Mouse (Mus musculus) forebrain, embryonic 13.5 days (tissue): Measurements from ENCODE around the gene Hnrnpl. TPM values are rescaled to one million over a fixed set of nuclear protein-coding genes. Genes with fewer than 3 reads are reported as not detected.

Experiments used
- ATAC-seq: fragments of 200-750 bp; cut with Nextera tagmentation; 2 replicates; pipeline ENCODE4 v1.8.0; 2017
- H3K27ac ChIP-seq: fragments of 300-500 bp; sonication (generic); 2 replicates; pipeline ENCODE4 v1.5.1; 2015; ENCODE audit warnings: inconsistent platforms, mild to moderate bottlenecking, moderate library complexity
- H3K27me3 ChIP-seq: fragments of 300-500 bp; sonication (generic); 2 replicates; pipeline ENCODE4 v1.6.1; 2015; ENCODE audit warnings: mild to moderate bottlenecking, inconsistent platforms
- H3K36me3 ChIP-seq: fragments of 300-500 bp; sonication (generic); 2 replicates; pipeline ENCODE4 v1.6.1; 2015; ENCODE audit warnings: mild to moderate bottlenecking, inconsistent platforms; ENCODE audit not compliant: poor library complexity, severe bottlenecking
- H3K4me1 ChIP-seq: fragments of 300-500 bp; sonication (generic); 2 replicates; pipeline ENCODE4 v1.6.1; 2015; ENCODE audit warnings: inconsistent platforms
- H3K4me2 ChIP-seq: fragments of 300-500 bp; sonication (generic); 2 replicates; pipeline ENCODE4 v1.6.1; 2015; ENCODE audit warnings: inconsistent platforms, mild to moderate bottlenecking, moderate library complexity
- H3K4me3 ChIP-seq: fragments of 300-500 bp; sonication (generic); 2 replicates; pipeline ENCODE4 v1.5.1; 2015; ENCODE audit warnings: mild to moderate bottlenecking, inconsistent platforms
- H3K9ac ChIP-seq: fragments of 300-500 bp; sonication (generic); 2 replicates; pipeline ENCODE4 v1.6.1; 2015; ENCODE audit warnings: mild to moderate bottlenecking, inconsistent platforms
- H3K9me3 ChIP-seq: fragments of 300-500 bp; sonication (generic); replicated peaks from 2 replicates; pipeline ENCODE4 v1.6.1; 2016; ENCODE audit warnings: inconsistent platforms
- WGBS: fragments of 180-500 bp; shearing (Covaris S2); methylation state at CpG from one replicate; pipeline ENCODE4 v1.1.7; 2015; 5-methylcytosine and 5-hydroxymethylcytosine counted together
- polyA plus RNA-seq: library from polyadenylated mRNA; unstranded; fragments of >200 nt; fragmentation: Nextera tagmentation; extraction: Ambion mirVana; gene quantifications from 2 replicates; pipeline ENCODE4 v1.2.1, GENCODE M21; 2015

Gene Hnrnpl
- polyA plus RNA-seq, 1 experiment from 2014 or later: 282 TPM

DNA sequence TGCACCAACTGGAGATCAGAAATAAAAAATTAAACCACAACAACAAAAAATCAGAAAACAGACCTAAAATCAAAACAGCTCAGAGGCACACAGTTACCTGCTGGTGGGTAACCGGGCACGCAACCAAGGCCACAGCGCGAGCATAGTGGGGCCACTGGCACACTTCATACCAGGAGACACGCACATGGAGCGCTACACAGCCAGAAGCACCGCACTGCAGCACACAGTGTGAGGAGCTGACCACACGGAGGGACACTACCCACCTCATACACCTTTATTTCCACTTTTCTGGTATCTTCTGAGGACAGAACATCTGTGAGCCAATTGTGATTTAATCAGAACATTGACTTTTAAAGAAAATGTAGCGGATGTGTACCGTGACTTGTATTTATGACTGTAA, 8.6 kb downstream of the Hnrnpl start:
- ATAC-seq: no peak
- peaks cover 96% of the 10 kb centered on the region for H3K36me3 ChIP-seq
- WGBS: 94% methylated on average over 10 of the region's 10 CpGs
- H3K4me3 ChIP-seq: no peak overlapping the region
- peak overlapping the region; percentile 16 for H3K4me2 ChIP-seq
- peaks cover 72% of the 10 kb centered on the region for H3K4me1 ChIP-seq
- H3K9ac ChIP-seq: 0 out of 2 replicates have a peak overlapping the region, but pooled peaks have one; percentile 26
- H3K9me3 ChIP-seq: no peaks in the 10 kb centered on the region
- no peaks in the 10 kb centered on the region for H3K27me3 ChIP-seq
- no peak overlapping the region for H3K27ac ChIP-seq

DNA sequence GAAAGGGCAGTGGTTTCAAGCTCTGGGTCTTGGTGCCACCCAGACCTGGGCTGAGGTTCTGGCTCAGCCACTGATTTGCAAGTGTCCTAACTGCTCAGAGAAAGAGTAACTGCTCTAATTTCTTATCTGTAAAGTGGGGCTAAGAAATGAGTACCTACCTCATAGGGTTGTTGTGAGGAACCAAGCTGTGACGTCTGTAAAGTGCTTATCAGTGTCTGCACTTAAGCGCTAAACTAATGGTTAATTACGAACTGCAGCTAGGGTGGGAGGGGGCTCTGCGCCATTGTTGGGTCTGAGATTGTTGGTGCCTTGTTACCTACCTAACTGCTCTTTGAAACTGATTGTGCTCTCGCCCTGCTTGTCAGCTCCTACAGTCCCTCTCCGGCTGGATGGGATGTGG, 9.2 kb downstream of the Hnrnpl start:
- peak overlapping the region; percentile 26; the same call in 1 of the 2 replicates for H3K9ac ChIP-seq
- ATAC-seq: no peak
- 0 out of 2 replicates have a peak overlapping the region, but pooled peaks have one; percentile 16 for H3K4me2 ChIP-seq

DNA sequence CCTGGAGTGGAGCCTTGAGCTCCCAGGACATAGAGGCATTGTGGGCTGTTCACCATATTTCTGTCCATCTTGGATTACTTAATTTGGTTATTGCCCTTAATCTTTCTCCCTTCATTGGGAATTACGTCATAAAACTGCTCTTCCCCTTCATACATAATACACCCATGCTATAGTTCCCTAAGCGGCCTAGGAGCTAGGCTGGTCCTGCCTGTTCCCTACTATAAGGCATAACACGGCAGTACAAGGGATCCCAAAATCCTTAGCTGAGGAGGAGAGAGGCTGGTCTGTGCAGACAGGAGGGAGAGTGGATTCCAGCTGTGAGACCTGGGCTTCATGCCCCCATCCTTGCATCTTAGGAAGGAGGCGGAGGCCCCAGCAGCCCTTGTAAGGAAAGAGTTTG, 9.6 kb downstream of the Hnrnpl start:
- H3K4me3 ChIP-seq: no peak overlapping the region
- no peaks in the 10 kb centered on the region for H3K9me3 ChIP-seq
- no peak for ATAC-seq
- no peak overlapping the region for H3K27ac ChIP-seq
- H3K36me3 ChIP-seq: peaks cover 99% of the 10 kb centered on the region
- WGBS: 78% methylated on average over 4 of the region's 4 CpGs
- no peak overlapping the region for H3K4me2 ChIP-seq
- H3K4me1 ChIP-seq: peaks cover 62% of the 10 kb centered on the region
- H3K27me3 ChIP-seq: no peaks in the 10 kb centered on the region
- H3K9ac ChIP-seq: no peak overlapping the region

More for the DNA sequence above, 9.2 kb downstream of the Hnrnpl start:
- no peaks in the 10 kb centered on the region for H3K27me3 ChIP-seq
- H3K9me3 ChIP-seq: no peaks in the 10 kb centered on the region
- H3K36me3 ChIP-seq: peaks cover 99% of the 10 kb centered on the region
- 56% methylated on average over 6 of the region's 6 CpGs for WGBS
- peaks cover 66% of the 10 kb centered on the region for H3K4me1 ChIP-seq
- no peak overlapping the region for H3K27ac ChIP-seq
- no peak overlapping the region for H3K4me3 ChIP-seq

DNA sequence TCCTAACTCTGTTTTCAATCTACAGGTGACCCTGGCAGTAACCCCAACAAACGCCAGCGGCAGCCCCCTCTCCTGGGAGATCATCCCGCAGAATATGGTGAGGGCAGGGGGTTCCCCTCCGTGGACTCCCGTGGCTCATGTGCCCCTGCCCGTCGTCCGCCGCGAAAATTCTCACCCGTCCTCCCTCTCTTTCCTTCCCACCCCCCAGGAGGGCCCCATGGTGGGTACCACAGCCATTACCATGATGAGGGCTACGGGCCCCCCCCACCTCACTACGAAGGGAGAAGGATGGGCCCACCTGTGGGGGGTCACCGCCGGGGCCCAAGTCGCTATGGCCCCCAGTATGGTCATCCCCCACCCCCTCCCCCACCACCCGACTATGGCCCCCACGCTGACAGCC, 10.1 kb downstream of the Hnrnpl start:
- Histone ChIP-seq H3K9me3 (no peaks in the 10 kb centered on the region), H3K9ac (no peak overlapping the region), H3K4me2 (no peak overlapping the region), H3K27me3 (no peaks in the 10 kb centered on the region), H3K4me3 (no peak overlapping the region), H3K4me1 (peaks cover 57% of the 10 kb centered on the region), H3K27ac (no peak overlapping the region), H3K36me3 (peaks cover 98% of the 10 kb centered on the region)
- 84% methylated on average over 18 of the region's 18 CpGs for WGBS
- ATAC-seq: no peak

DNA sequence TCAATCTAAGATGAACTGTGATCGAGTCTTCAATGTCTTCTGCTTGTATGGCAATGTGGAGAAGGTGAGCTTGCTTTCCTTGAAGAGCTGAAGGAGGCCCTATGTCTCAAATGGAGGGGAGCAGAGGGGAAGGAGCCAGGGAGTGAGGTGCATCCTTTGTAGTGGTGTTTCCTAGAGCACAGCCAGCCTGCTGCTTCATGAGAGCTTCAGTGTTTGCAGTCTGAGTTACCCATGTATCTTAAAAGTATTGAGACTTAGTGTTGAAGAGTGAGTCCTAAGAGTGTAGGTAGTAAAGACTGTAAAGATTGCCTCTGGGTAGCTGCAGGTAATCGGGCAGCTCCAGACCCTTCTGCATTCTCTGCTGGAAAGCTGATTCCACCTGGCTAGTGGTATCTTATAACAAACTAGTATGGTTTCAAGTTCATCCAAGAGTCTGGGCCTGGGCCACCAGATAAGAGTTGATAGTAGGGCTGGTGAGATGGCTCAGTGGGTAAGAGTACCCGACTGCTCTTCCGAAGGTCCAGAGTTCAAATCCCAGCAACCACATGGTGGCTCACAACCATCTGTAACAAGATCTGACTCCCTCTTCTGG, 10.6 kb downstream of the Hnrnpl start:
- no peak overlapping the region for H3K4me2 ChIP-seq
- WGBS: 93% methylated on average over 4 of the region's 4 CpGs
- H3K9ac ChIP-seq: no peak overlapping the region
- H3K4me1 ChIP-seq: peaks cover 52% of the 10 kb centered on the region
- no peak overlapping the region for H3K4me3 ChIP-seq
- no peak overlapping the region for H3K27ac ChIP-seq
- H3K36me3 ChIP-seq: peaks cover 92% of the 10 kb centered on the region
- H3K9me3 ChIP-seq: no peaks in the 10 kb centered on the region
- H3K27me3 ChIP-seq: no peaks in the 10 kb centered on the region
- ATAC-seq: no peak

DNA sequence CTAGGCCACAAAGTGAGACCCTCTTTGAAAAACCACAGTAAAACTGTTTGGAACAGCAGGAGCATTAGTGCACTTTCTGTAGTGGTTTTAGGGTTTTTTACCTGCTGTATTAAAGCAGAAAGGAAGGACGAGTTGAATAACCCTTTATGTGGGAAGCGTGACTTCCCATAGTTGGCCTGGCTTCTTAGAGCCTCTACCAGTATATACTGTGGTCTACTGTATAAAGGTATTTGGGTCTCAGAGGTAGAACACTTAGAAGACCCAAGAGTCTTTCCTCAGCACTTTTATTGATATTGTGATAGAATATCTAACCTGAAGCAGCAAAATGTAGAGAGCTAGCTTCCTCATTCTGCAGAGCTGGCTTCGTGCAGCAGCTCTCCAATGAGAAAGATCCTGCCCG, 11.2 kb downstream of the Hnrnpl start:
- WGBS: 79% methylated on average over 4 of the region's 4 CpGs
- H3K4me1 ChIP-seq: peaks cover 48% of the 10 kb centered on the region
- 0 out of 2 replicates have a peak overlapping the region, but pooled peaks have one; percentile 48 for H3K27ac ChIP-seq
- no peaks in the 10 kb centered on the region for H3K27me3 ChIP-seq
- H3K4me2 ChIP-seq: no peak overlapping the region
- H3K36me3 ChIP-seq: peaks cover 86% of the 10 kb centered on the region
- 0 out of 2 replicates have a peak overlapping the region, but pooled peaks have one; percentile 2 for H3K9ac ChIP-seq
- no peak for ATAC-seq
- no peak overlapping the region for H3K4me3 ChIP-seq
- H3K9me3 ChIP-seq: no peaks in the 10 kb centered on the region

DNA sequence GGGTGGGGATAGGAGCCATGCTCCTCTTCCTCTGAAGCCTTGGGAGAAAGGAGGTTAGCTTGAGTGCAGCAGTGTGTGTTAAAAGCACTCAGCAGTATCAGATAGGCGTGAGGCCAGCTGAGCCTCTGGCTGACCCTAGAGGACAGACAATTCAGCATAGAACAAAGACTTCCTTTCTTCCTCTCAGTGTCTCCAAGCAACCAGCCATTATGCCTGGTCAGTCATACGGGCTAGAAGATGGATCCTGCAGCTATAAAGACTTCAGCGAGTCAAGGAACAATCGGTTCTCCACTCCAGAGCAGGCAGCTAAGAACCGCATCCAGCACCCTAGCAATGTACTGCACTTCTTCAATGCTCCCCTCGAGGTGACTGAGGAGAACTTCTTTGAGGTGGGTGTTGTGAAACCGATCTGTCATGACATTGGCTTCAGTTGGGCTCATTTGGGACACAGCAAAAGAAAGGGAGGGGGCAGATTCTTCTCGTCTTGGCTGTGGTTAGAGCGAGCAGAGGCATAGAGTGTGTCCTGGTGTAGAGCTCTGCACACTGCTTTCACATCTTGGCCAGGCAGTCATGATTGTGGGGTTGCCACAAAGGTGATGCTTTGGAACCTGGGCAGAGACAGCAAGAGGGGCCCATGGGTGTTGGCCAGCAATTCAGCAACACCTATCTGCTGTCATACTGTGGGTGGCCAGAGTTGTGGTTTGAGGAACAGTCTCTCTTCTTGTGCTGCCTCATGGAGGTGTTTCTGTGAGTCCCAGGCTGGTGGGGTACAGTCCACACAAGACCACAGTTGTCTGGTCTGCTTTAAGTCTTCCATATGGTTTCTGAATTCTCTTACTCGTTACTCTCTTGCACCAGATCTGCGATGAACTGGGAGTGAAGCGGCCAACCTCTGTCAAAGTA, 12.3 kb downstream of the Hnrnpl start:
- no peaks in the 10 kb centered on the region for H3K9me3 ChIP-seq
- no peak overlapping the region for H3K4me2 ChIP-seq
- ATAC-seq: no peak
- WGBS: 48% methylated on average over 12 of the region's 12 CpGs
- H3K4me3 ChIP-seq: no peak overlapping the region
- peaks cover 76% of the 10 kb centered on the region for H3K36me3 ChIP-seq
- 0 out of 2 replicates have a peak overlapping the region, but pooled peaks have one; percentile 16 for H3K9ac ChIP-seq
- no peaks in the 10 kb centered on the region for H3K27me3 ChIP-seq
- H3K27ac ChIP-seq: peak overlapping the region; percentile 48
- H3K4me1 ChIP-seq: peaks cover 45% of the 10 kb centered on the region

DNA sequence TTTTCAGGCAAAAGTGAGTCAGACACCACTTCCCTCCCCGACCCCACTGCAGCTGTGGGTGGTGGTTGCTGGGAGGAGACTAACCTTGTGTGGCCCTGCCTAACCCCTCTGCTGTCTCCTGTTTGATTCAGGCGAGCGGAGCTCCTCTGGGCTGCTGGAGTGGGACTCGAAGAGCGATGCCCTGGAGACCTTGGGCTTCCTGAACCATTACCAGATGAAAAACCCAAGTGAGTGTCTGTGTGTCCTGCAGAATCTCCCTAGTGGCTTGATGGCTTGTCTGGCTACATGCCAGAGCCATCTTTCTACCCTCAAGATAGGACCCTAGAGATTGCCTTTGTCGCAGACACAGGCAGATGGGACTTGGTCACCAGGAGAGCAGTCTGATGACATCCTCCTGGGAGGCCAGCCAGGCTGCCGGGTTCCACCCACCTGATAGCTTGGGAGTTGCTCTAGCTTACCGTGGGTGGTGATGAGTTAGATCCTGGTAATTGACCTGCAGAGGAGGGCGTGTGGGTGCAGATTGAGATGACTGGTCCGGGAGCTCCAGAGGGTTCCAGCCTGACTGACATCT, 13.0 kb downstream of the Hnrnpl start:
- ATAC-seq: no peak
- H3K4me3 ChIP-seq: no peak overlapping the region
- no peaks in the 10 kb centered on the region for H3K27me3 ChIP-seq
- peaks cover 68% of the 10 kb centered on the region for H3K36me3 ChIP-seq
- peaks cover 43% of the 10 kb centered on the region for H3K4me1 ChIP-seq
- no peaks in the 10 kb centered on the region for H3K9me3 ChIP-seq
- 80% methylated on average over 10 of the region's 10 CpGs for WGBS
- peak overlapping the region; percentile 48; the same call in 1 of the 2 replicates for H3K27ac ChIP-seq
- H3K4me2 ChIP-seq: no peak overlapping the region
- no peak overlapping the region for H3K9ac ChIP-seq

DNA sequence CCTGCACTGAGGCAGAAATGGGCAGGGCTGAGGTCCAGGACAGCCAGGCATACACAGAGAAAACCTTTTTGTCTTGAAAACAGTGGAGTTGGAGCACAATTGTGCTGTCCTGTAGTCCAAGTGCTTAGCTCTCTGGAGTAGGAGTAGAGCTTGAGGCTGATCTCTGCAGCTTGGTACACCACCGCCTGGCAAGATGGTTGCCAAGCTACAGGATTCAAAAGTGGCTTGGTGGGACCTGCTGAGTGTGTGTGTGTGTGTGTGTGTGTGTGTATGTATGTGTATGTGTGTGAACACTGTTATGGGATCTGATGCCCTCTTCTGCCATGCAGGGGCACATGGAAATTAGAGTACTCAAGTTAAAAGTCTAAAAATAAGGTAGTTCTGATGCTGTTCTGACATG, 14.2 kb downstream of the Hnrnpl start:
- no peak for ATAC-seq
- peaks cover 32% of the 10 kb centered on the region for H3K4me1 ChIP-seq
- H3K9ac ChIP-seq: no peak overlapping the region
- no peaks in the 10 kb centered on the region for H3K27me3 ChIP-seq
- no peaks in the 10 kb centered on the region for H3K9me3 ChIP-seq
- WGBS: 58% methylated on average over 1 of the region's 1 CpGs
- no peak overlapping the region for H3K27ac ChIP-seq
- peaks cover 56% of the 10 kb centered on the region for H3K36me3 ChIP-seq
- no peak overlapping the region for H3K4me2 ChIP-seq
- H3K4me3 ChIP-seq: no peak overlapping the region

DNA sequence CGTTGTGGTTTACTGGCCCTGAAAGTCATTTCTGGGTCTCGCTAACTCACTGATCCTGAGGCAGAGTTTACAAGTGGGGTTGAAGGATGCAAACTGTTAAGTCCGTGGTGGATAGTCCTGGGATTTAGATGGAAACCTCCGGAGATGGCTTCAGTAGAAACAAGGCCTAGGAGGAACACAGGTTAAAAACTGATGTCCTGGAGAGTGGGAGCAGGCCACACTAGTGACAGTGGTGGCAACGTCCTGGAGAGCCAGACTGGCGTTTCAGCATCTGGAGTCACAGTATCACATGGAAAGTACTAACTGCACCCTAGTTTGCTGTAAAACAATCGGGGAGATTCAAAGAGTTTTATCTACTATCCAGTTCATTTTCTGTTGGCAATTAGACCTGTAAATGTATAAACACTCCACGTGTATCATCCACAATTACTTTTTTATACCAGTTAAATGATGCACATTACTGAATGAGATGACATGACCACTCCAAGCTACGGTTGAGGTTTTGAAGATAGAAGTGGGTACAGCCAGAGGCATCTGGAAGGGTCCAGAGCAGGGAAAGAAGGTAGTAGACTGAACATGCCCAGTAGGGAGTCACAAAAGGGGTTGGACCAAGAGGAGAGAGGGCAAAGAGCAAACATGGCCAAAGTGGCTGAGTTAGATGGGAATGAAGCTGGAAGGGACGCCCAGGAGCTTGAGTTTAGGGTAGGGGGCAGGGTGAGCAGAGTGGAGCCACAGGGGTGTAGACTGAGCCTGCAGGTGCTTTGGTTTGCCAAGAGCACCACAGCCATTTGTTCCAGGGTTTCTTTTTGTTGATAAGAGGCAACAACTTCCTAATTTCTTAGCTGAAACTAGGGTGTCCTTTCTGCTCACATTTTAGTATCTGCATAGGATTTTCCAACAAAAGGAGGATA, 14.9 kb downstream of the Hnrnpl start:
- Histone ChIP-seq H3K27ac (peak overlapping the region; percentile 22; the same call in 1 of the 2 replicates), H3K9me3 (no peaks in the 10 kb centered on the region), H3K27me3 (no peaks in the 10 kb centered on the region), H3K4me2 (no peak overlapping the region), H3K4me3 (no peak overlapping the region), H3K36me3 (peaks cover 49% of the 10 kb centered on the region), H3K9ac (no peak overlapping the region), H3K4me1 (peaks cover 25% of the 10 kb centered on the region)
- no peak for ATAC-seq
- WGBS: 59% methylated on average over 10 of the region's 10 CpGs

DNA sequence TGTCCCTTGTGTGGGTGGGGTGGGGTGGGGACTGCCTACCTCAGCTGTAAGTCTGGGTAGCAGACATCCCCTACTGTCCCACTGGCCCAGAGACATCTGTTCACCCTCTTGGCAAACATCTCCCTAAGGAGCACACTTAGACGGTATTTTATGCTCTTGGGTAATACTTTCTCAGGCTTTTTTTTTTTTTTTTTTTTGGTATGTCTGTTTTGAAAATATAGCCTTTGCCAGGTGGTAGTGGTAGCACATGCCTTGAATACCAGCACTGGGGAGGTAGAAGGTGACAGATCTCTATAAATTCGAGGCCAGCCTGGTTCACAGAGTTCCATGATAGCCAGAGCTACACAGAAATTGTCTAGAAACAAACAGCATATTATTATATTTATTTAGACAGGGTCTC, 15.6 kb downstream of the Hnrnpl start:
- peaks cover 25% of the 10 kb centered on the region for H3K4me1 ChIP-seq
- H3K36me3 ChIP-seq: peaks cover 43% of the 10 kb centered on the region
- H3K9me3 ChIP-seq: no peaks in the 10 kb centered on the region
- no peak overlapping the region for H3K4me2 ChIP-seq
- H3K9ac ChIP-seq: no peak overlapping the region
- ATAC-seq: no peak
- H3K27ac ChIP-seq: peak overlapping the region; percentile 22; the same call in 1 of the 2 replicates
- H3K27me3 ChIP-seq: no peaks in the 10 kb centered on the region
- WGBS: 68% methylated on average over 2 of the region's 2 CpGs
- no peak overlapping the region for H3K4me3 ChIP-seq
